Mouse (Mus musculus) hindbrain, postnatal 0 days (tissue): ENCODE measurements around the gene Swsap1. TPM values are rescaled to one million over a fixed set of nuclear protein-coding genes. Genes with fewer than 3 reads are reported as not detected.

ENCODE experiments used
- ATAC-seq: fragments of 200-750 bp; cut with Nextera tagmentation; 2 replicates; pipeline ENCODE4 v1.8.0; 2017; ENCODE audit warnings: mild to moderate bottlenecking, moderate TSS enrichment, moderate library complexity
- DNase-seq: peaks from one replicate; pipeline ENCODE4 v3.0.0-alpha.2; 2015; ENCODE audit warnings: low spot score
- H3K27ac ChIP-seq: fragments of 300-500 bp; sonication (generic); 2 replicates; pipeline ENCODE4 v1.5.1; 2014; ENCODE audit warnings: mild to moderate bottlenecking
- H3K27me3 ChIP-seq: fragments of 300-500 bp; sonication (generic); 2 replicates; pipeline ENCODE4 v1.6.1; 2014; ENCODE audit warnings: low read length, mixed read lengths; ENCODE audit not compliant: insufficient read depth
- H3K36me3 ChIP-seq: fragments of 300-500 bp; sonication (generic); 2 replicates; pipeline ENCODE4 v1.6.1; 2014; ENCODE audit warnings: low read length, mixed read lengths; ENCODE audit not compliant: insufficient read depth
- H3K4me1 ChIP-seq: fragments of 300-500 bp; sonication (generic); 2 replicates; pipeline ENCODE4 v1.6.1; 2014; ENCODE audit warnings: antibody characterized with exemption, low read length, mixed read lengths; ENCODE audit not compliant: insufficient read depth
- H3K4me2 ChIP-seq: fragments of 300-500 bp; sonication (generic); 2 replicates; pipeline ENCODE4 v1.6.1; 2014; ENCODE audit warnings: low read depth, mild to moderate bottlenecking, low read length, moderate library complexity, mixed read lengths
- H3K4me3 ChIP-seq: fragments of 300-500 bp; sonication (generic); 2 replicates; pipeline ENCODE4 v1.5.1; 2014; ENCODE audit warnings: low read length
- H3K9ac ChIP-seq: fragments of 300-500 bp; sonication (generic); replicated peaks from 2 replicates; pipeline ENCODE4 v1.6.1; 2014; ENCODE audit warnings: mild to moderate bottlenecking, low read length, moderate library complexity, mixed read lengths
- H3K9me3 ChIP-seq: fragments of 300-500 bp; sonication (generic); 2 replicates; pipeline ENCODE4 v1.6.1; 2016; ENCODE audit warnings: low read length, mixed read lengths
- CTCF ChIP-seq: IDR thresholded peaks from 2 replicates; pipeline ENCODE4 v1.5.1; 2016; ENCODE audit warnings: antibody characterized with exemption, control low read depth, low read depth
- WGBS: fragments of 180-500 bp; shearing (Covaris S2); extraction: QIAGEN DNeasy Blood & Tissue Kit; methylation state at CpG from one replicate; pipeline ENCODE4 v1.1.7; 2014; 5-methylcytosine and 5-hydroxymethylcytosine counted together
- polyA plus RNA-seq: library from polyadenylated mRNA; unstranded; fragments of >200 nt; fragmentation: Nextera tagmentation; extraction: Ambion mirVana; gene quantifications from 2 replicates; pipeline ENCODE4 v1.2.1, GENCODE M21; 2015
- total RNA-seq: library from RNA; depleted of rRNA; stranded (reverse); fragments of >200 nt; gene quantifications from 2 replicates; pipeline ENCODE4 v1.2.3, GENCODE M21; 2014; rRNA removed

Swsap1 gene
- total and polyA plus RNA-seq, 2 experiments from 2014 or later: 9.0 to 35.8 TPM

DNA sequence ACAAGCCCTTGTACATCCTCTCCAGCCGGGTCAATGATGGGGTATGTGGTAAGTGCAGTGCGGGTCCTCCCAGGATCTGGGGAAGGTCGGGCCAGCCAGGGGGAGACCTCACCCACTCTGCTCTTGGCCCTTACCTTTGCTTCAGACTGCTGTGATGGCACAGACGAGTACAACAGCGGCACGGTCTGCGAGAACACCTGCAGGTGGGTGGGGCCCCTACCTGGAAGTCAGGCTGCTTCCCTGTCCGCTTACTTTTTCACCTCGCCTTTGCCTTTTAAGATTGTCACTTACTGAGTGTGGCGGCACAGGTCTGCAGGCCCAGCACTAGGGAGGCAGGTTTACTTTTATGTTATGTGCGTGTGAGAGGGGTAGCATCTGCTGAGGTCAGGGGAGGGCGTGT, 49.0 kb downstream of the Swsap1 start:
- H3K9me3 ChIP-seq: no peaks in the 10 kb centered on the region
- no peaks in the 10 kb centered on the region for H3K27me3 ChIP-seq
- no peak overlapping the region for H3K4me2 ChIP-seq
- H3K27ac ChIP-seq: no peak overlapping the region
- ATAC-seq (no peak), DNase-seq (no peak)
- no peak overlapping the region for H3K4me3 ChIP-seq
- peaks cover 44% of the 10 kb centered on the region for H3K36me3 ChIP-seq
- H3K4me1 ChIP-seq: peaks cover 11% of the 10 kb centered on the region
- WGBS: 92% methylated on average over 12 of the region's 12 CpGs
- no peak overlapping the region for H3K9ac ChIP-seq
- no peak for TF ChIP-seq CTCF

Other genes starting within 250 kb of the Swsap1 start
- gene Ldlr, start 232.3 kb upstream of the Swsap1 start, total RNA-seq: 20.6 and 28.4 TPM in 2 replicates
- gene Ldlr, start 232.3 kb upstream of the Swsap1 start, polyA plus RNA-seq: 10.7 and 10.9 TPM in 2 replicates
- 20.3 and 31.1 TPM in 2 replicates for gene Spc24, start 195.5 kb upstream of the Swsap1 start, total RNA-seq
- gene Spc24, start 195.5 kb upstream of the Swsap1 start, polyA plus RNA-seq: 26.2 and 27.1 TPM in 2 replicates
- gene Kank2, start 157.0 kb upstream of the Swsap1 start, total RNA-seq: 15.6 and 19.1 TPM in 2 replicates
- 3.1 and 3.4 TPM in 2 replicates for gene Kank2, start 157.0 kb upstream of the Swsap1 start, polyA plus RNA-seq
- not detected in 2 replicates for gene Angptl8, start 120.2 kb upstream of the Swsap1 start, total RNA-seq
- 0.34 and 0.57 TPM in 2 replicates for gene Angptl8, start 120.2 kb upstream of the Swsap1 start, polyA plus RNA-seq
- 15.6 and 20.6 TPM in 2 replicates for gene Dock6, start 103.1 kb upstream of the Swsap1 start, total RNA-seq
- 11.5 and 11.7 TPM in 2 replicates for gene Dock6, start 103.1 kb upstream of the Swsap1 start, polyA plus RNA-seq
- gene Rab3d, start 37.6 kb upstream of the Swsap1 start, total RNA-seq: 23.1 and 28.6 TPM in 2 replicates
- gene Rab3d, start 37.6 kb upstream of the Swsap1 start, polyA plus RNA-seq: 20.3 and 21.6 TPM in 2 replicates
- gene Ccdc159, start 28.3 kb upstream of the Swsap1 start, total RNA-seq: 6.0 and 8.4 TPM in 2 replicates
- gene Ccdc159, start 28.3 kb upstream of the Swsap1 start, polyA plus RNA-seq: 3.9 and 4.0 TPM in 2 replicates
- 34.9 and 52.0 TPM in 2 replicates for gene Tmem205, start 28.2 kb upstream of the Swsap1 start, total RNA-seq
- gene Tmem205, start 28.2 kb upstream of the Swsap1 start, polyA plus RNA-seq: 56.2 and 56.3 TPM in 2 replicates
- gene Plppr2, start 18.7 kb upstream of the Swsap1 start, total RNA-seq: 147 and 151 TPM in 2 replicates
- gene Plppr2, start 18.7 kb upstream of the Swsap1 start, polyA plus RNA-seq: 85.6 and 95.2 TPM in 2 replicates
- 0.89 and 1.7 TPM in 2 replicates for gene Epor, start 7.8 kb downstream of the Swsap1 start, total RNA-seq
- 2.3 TPM in 2 replicates for gene Epor, start 7.8 kb downstream of the Swsap1 start, polyA plus RNA-seq
- 4.2 and 5.1 TPM in 2 replicates for gene Rgl3, start 33.7 kb downstream of the Swsap1 start, total RNA-seq
- gene Rgl3, start 33.7 kb downstream of the Swsap1 start, polyA plus RNA-seq: 2.5 and 3.5 TPM in 2 replicates
- gene Ccdc151, start 46.9 kb downstream of the Swsap1 start, total RNA-seq: 3.3 and 6.0 TPM in 2 replicates
- 4.2 and 4.6 TPM in 2 replicates for gene Ccdc151, start 46.9 kb downstream of the Swsap1 start, polyA plus RNA-seq
- 84.9 and 89.7 TPM in 2 replicates for gene Prkcsh, start 47.1 kb downstream of the Swsap1 start, total RNA-seq
- 67.5 and 69.7 TPM in 2 replicates for gene Prkcsh, start 47.1 kb downstream of the Swsap1 start, polyA plus RNA-seq
- gene Elavl3, start 96.3 kb downstream of the Swsap1 start, total RNA-seq: 192 and 204 TPM in 2 replicates
- 69.9 and 71.7 TPM in 2 replicates for gene Elavl3, start 96.3 kb downstream of the Swsap1 start, polyA plus RNA-seq
- gene Gm49318, start 115.5 kb downstream of the Swsap1 start, total RNA-seq: not detected in 2 replicates
- not detected in 2 replicates for gene Gm49318, start 115.5 kb downstream of the Swsap1 start, polyA plus RNA-seq
- gene Zfp653, start 115.6 kb downstream of the Swsap1 start, total RNA-seq: 28.8 and 30.0 TPM in 2 replicates
- 12.8 and 13.2 TPM in 2 replicates for gene Zfp653, start 115.6 kb downstream of the Swsap1 start, polyA plus RNA-seq
- gene Ecsit, start 129.7 kb downstream of the Swsap1 start, total RNA-seq: 59.9 and 68.8 TPM in 2 replicates
- gene Ecsit, start 129.7 kb downstream of the Swsap1 start, polyA plus RNA-seq: 51.0 and 56.0 TPM in 2 replicates
- gene Cnn1, start 143.5 kb downstream of the Swsap1 start, total RNA-seq: 0.40 and 0.52 TPM in 2 replicates
- 0.66 and 1.1 TPM in 2 replicates for gene Cnn1, start 143.5 kb downstream of the Swsap1 start, polyA plus RNA-seq
- gene Elof1, start 161.4 kb downstream of the Swsap1 start, total RNA-seq: 142 and 165 TPM in 2 replicates
- 171 and 178 TPM in 2 replicates for gene Elof1, start 161.4 kb downstream of the Swsap1 start, polyA plus RNA-seq
- gene Acp5, start 180.0 kb downstream of the Swsap1 start, total RNA-seq: 0.18 and 1.8 TPM in 2 replicates
- gene Acp5, start 180.0 kb downstream of the Swsap1 start, polyA plus RNA-seq: 0.63 and 1.2 TPM in 2 replicates
- 20.5 and 37.1 TPM in 2 replicates for gene Pigyl, start 201.1 kb downstream of the Swsap1 start, total RNA-seq
- gene Pigyl, start 201.1 kb downstream of the Swsap1 start, polyA plus RNA-seq: 109 and 111 TPM in 2 replicates
- 0.26 TPM in 1 of 2 replicates, not detected in the other for gene Zfp872, start 232.3 kb downstream of the Swsap1 start, total RNA-seq
- gene Zfp872, start 232.3 kb downstream of the Swsap1 start, polyA plus RNA-seq: 0.24 and 0.33 TPM in 2 replicates